ENCODE assay signal across 23 mouse cellular contexts in genomic region chr5:111860436-111860835, GRCm38 (mm10).
DNase-seq lines count a peak whose midpoint lies in the region; ATAC-seq and TF ChIP-seq lines count a peak whose summit lies in the region.
"Had no signal": no experiment of that assay in that cellular context is flagged by ENCODE, and none has a peak within 500 bp of the region (broad histone marks: within the 10 kb centered on the region; RNA-seq: fewer than 3 reads in every experiment).

No protein-coding gene starts in this region.

- H3K27me3 ChIP-seq in kidney, adult 2 months (replicated peaks; ENCODE audit: control insufficient read depth, insufficient read depth, low read length), result no peaks in the 10 kb centered on the region
- no peaks in the 10 kb centered on the region for H3K27me3 ChIP-seq in kidney, embryonic 14.5 days (ENCODE audit: control insufficient read depth, insufficient read depth, low read length)
- H3K27me3 ChIP-seq: CH12.LX, Patski had no signal

- H3K9me3 ChIP-seq in kidney, embryonic 14.5 days (ENCODE audit: control insufficient read depth, low read length), result no peaks in the 10 kb centered on the region

- no peak overlapping the region for H3K9ac ChIP-seq in kidney, embryonic 14.5 days (ENCODE audit: low read depth, low read length)

- 79% methylated on average over 1 of the region's 1 CpGs for WGBS in kidney, adult 2 months
- WGBS in kidney, embryonic 14.5 days, result 87% methylated on average over 1 of the region's 1 CpGs

- no peaks in the 10 kb centered on the region for H3K4me1 ChIP-seq in kidney, adult 2 months (ENCODE audit: control insufficient read depth, insufficient read depth, low read length)
- peaks cover 4% of the 10 kb centered on the region; the same call in 1 of the 2 replicates for H3K4me1 ChIP-seq in kidney, embryonic 14.5 days (ENCODE audit: control insufficient read depth, insufficient read depth, low read length)

- no peak for TF ChIP-seq POLR2A in kidney, adult 2 months (IDR thresholded peaks at IDR 0.05; ENCODE audit: low read depth, low read length)

- H3K4me2 ChIP-seq in kidney, embryonic 14.5 days (replicated peaks; ENCODE audit: low read depth, low read length), result no peak overlapping the region

- H3K4me3 ChIP-seq in kidney, adult 2 months (ENCODE audit: insufficient read depth, low read depth, low read length), result no peak overlapping the region
- H3K4me3 ChIP-seq in kidney, embryonic 14.5 days (ENCODE audit: low read length), result no peak overlapping the region

- no peaks in the 10 kb centered on the region for H3K36me3 ChIP-seq in kidney, adult 2 months (ENCODE audit: control insufficient read depth, insufficient read depth, low read length)
- H3K36me3 ChIP-seq in kidney, embryonic 14.5 days (ENCODE audit: control insufficient read depth, insufficient read depth, low read length), result no peaks in the 10 kb centered on the region
- H3K36me3 ChIP-seq: G1E had no signal

- ATAC-seq in common myeloid progenitor, adult 5-6 weeks (replicated peaks; ENCODE audit: low read depth, poor library complexity, severe bottlenecking), result peak; percentile 43
- peak; percentile 66 for ATAC-seq in granulocyte monocyte progenitor cell, adult 5-6 weeks (replicated peaks; ENCODE audit: poor library complexity, severe bottlenecking)
- peak; percentile 55 for ATAC-seq in megakaryocyte progenitor cell, adult 5-6 weeks (replicated peaks; ENCODE audit: poor library complexity)
- no peak for ATAC-seq in kidney, embryonic 14.5 days (ENCODE audit: low FRiP score, low TSS enrichment)
- ATAC-seq: activated CD4-positive, CD25-positive, alpha-beta regulatory T cell, adult 4 months; CD4-positive, CD25-positive, alpha-beta regulatory T cell, adult 4 months; Patski had no signal

- no peak for TF ChIP-seq CTCF in kidney, adult 2 months (conservative IDR thresholded peaks at IDR 0.05; ENCODE audit: insufficient read depth, insufficient read length, low read depth, low read length)

- no peak overlapping the region for H3K27ac ChIP-seq in kidney, adult 2 months (ENCODE audit: insufficient read depth, low read depth, low read length)
- H3K27ac ChIP-seq in kidney, embryonic 14.5 days (ENCODE audit: low read depth, low read length), result no peak overlapping the region

- DNase-seq in R1 (ENCODE audit: low read depth, low spot score), result peak; percentile 37
- no peak for DNase-seq in cerebellum, adult 11 months
- DNase-seq in kidney, adult 2 months, result no peak
- no peak for DNase-seq in layer of hippocampus, adult 18-20 months (ENCODE audit: low spot score in 2 of 2)
- DNase-seq: adrenal gland, adult 2 months; adrenal gland, adult 8-10 months; adrenal gland, postnatal 10 days; adrenal gland, postnatal 14 days; adrenal gland, postnatal 25 days; adrenal gland, postnatal 36 days; B cell, adult 2 months; cerebellum, adult 11-12 months; cerebellum, adult 18-20 months; cerebellum, adult 2 months had no signal
